Mouse (Mus musculus) kidney, adult 2 months (tissue): ENCODE measurements around the gene Gm13030. TPM values are rescaled to one million over a fixed set of nuclear protein-coding genes. Genes with fewer than 3 reads are reported as not detected.
"Not testable (repeated sequence)": the region's sequence is repeated elsewhere in the genome, so short reads cannot be mapped to it uniquely, and the experiment has no call there.

Experiments
- DNase-seq: peaks from one replicate; pipeline ENCODE4 v3.0.0; 2021
- H3K27ac ChIP-seq: fragments of 200-500 bp; 2 replicates; pipeline ENCODE4 v1.5.1; 2012; ENCODE audit warnings: low read depth, low read length, control low read depth, inconsistent platforms; ENCODE audit not compliant: insufficient read depth
- H3K27me3 ChIP-seq: fragments of 200-500 bp; replicated peaks from 2 replicates; pipeline ENCODE4 v1.6.1; 2012; ENCODE audit warnings: mild to moderate bottlenecking, moderate library complexity, low read length, inconsistent platforms; ENCODE audit not compliant: control insufficient read depth, insufficient read depth
- H3K36me3 ChIP-seq: fragments of 200-500 bp; 2 replicates; pipeline ENCODE4 v1.6.1; 2012; ENCODE audit warnings: mild to moderate bottlenecking, moderate library complexity, low read length, inconsistent platforms; ENCODE audit not compliant: control insufficient read depth, insufficient read depth
- H3K4me1 ChIP-seq: fragments of 200-500 bp; 2 replicates; pipeline ENCODE4 v1.6.1; 2011; ENCODE audit warnings: low read length; ENCODE audit not compliant: control insufficient read depth, insufficient read depth
- H3K4me3 ChIP-seq: fragments of 200-500 bp; 2 replicates; pipeline ENCODE4 v1.5.1; 2011; ENCODE audit warnings: mild to moderate bottlenecking, low read depth, low read length, control low read depth; ENCODE audit not compliant: insufficient read depth
- CTCF ChIP-seq: fragments of 200-500 bp; conservative IDR thresholded peaks from 2 replicates; pipeline ENCODE4 v1.5.1; 2011; ENCODE audit warnings: low read depth, mild to moderate bottlenecking, control low read depth, low read length, moderate library complexity, mixed read lengths; ENCODE audit not compliant: insufficient read depth, insufficient read length
- POLR2A ChIP-seq: fragments of 200-500 bp; IDR thresholded peaks from one replicate; pipeline ENCODE4 v1.6.1; 2011; ENCODE audit warnings: low read depth, low read length, control low read depth
- WGBS: fragments of 180-500 bp; shearing (Covaris S2); methylation state at CpG from one replicate; pipeline ENCODE4 v1.1.7; 2018; 5-methylcytosine and 5-hydroxymethylcytosine counted together
- polyA plus RNA-seq: library from polyadenylated mRNA; depleted of rRNA; stranded (reverse); fragments of >200 nt; gene quantifications from 2 replicates; pipeline ENCODE4 v1.2.3, GENCODE M21; 2012

The Gm13030 gene
- polyA plus RNA-seq, 1 experiment = not detected

DNA sequence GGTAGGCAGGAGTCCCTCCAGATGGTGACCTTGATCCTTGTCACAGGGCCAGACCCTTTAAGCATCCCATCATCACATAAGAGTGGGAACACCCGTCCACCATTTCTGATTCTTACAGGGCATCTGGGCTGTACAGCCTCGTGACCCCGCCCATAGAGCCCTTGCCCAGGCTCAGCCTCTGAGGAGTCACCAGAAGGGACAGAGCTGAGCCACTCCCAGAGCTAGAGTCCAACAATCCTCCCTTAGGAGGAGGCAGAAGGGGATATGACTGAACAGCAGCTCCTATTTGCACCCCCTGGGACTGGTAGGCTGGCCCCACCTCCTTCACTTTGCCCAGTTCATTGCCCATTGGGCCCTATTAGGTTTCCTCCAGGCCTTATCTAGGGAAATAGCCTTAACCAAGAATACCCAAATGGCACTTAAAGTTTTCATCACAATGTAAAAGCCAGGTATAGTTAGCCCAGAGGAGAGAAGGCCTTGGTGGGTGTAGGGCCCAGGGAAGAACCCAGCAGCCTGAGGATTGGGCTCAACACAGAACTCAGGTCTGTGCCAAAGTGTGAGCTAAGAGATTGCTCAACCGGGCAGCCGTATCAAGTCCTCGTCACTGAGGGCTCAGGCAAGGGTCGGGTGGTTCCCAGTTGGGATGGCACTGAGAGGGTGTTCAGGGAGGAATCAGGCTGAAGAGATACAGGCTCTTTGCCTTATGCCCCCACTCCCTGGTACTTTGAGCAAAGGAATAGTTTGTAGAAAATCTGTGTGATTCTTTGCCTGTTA lies 7.2 kb upstream of the Gm13030 start:
- H3K4me3 ChIP-seq = no peak overlapping the region
- H3K27ac ChIP-seq = no peak overlapping the region
- no peak for DNase-seq
- 81% methylated on average over 7 of the region's 7 CpGs for WGBS
- no peaks in the 10 kb centered on the region for H3K4me1 ChIP-seq
- TF ChIP-seq POLR2A (no peak), CTCF (no peak)
- H3K36me3 ChIP-seq = no peaks in the 10 kb centered on the region
- H3K27me3 ChIP-seq = no peaks in the 10 kb centered on the region

GRCm38 (mm10) chr4:138879808-138880207 lies 6.0 kb upstream of the Gm13030 start:
- H3K36me3 ChIP-seq = no peaks in the 10 kb centered on the region
- 82% methylated on average over 11 of the region's 11 CpGs for WGBS
- no peaks in the 10 kb centered on the region for H3K27me3 ChIP-seq
- TF ChIP-seq CTCF (no peak), POLR2A (no peak)
- H3K27ac ChIP-seq = no peak overlapping the region
- no peaks in the 10 kb centered on the region for H3K4me1 ChIP-seq
- H3K4me3 ChIP-seq = no peak overlapping the region
- DNase-seq = no peak

- Histone ChIP-seq H3K27ac (no peak overlapping the region), H3K36me3 (no peaks in the 10 kb centered on the region), H3K4me1 (no peaks in the 10 kb centered on the region), H3K4me3 (no peak overlapping the region), H3K27me3 (no peaks in the 10 kb centered on the region)
- no peak for DNase-seq
- no peak for TF ChIP-seq POLR2A
- TF ChIP-seq CTCF = no peak
- 63% methylated on average over 8 of the region's 8 CpGs for WGBS
These were observed 5.0 kb upstream of the Gm13030 start for GRCm38 (mm10) chr4:138878783-138879182.

- Histone ChIP-seq H3K4me1 (no peaks in the 10 kb centered on the region), H3K36me3 (no peaks in the 10 kb centered on the region), H3K27ac (no peak within 1 kb of the TSS), H3K27me3 (no peaks in the 10 kb centered on the region), H3K4me3 (no peak within 1 kb of the TSS)
- no peak for TF ChIP-seq CTCF
- TF ChIP-seq POLR2A = no peak
- 42% methylated on average over 4 of the region's 4 CpGs for whole genome bisulfite sequencing
- DNase-seq = no peak
These were observed 4.0 kb upstream of the Gm13030 start, which contains the start of gene Pla2g2e for GRCm38 (mm10) chr4:138877731-138878130. TSS of gene Pla2g2e (plus strand) at chr4:138877942.

DNA sequence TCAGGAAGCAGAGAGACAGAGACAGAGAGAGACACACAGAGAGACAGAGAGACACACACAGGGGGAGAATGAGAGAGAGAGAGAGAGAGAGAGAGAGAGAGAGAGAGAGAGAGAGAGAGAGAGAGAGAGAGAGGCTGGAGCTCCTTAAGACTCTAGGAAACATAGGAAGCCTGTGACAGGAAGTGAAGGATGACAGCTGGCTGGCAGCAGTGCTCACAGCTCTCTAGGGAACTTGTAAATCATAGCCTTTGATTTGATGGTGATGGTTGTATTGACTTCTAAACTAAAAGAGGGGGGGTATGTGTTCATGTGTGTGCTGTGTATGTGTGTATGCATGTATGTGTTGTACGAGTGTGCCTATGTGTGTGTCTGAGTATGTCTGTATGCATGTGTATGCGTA lies 2.2 kb upstream of the Gm13030 start:
- 98% methylated on average over 2 of the region's 2 CpGs for WGBS
- no peak for DNase-seq

GRCm38 (mm10) chr4:138875275-138875674 lies 1.5 kb upstream of the Gm13030 start:
- not testable (repeated sequence) for H3K4me1 ChIP-seq, H3K36me3 ChIP-seq, H3K27ac ChIP-seq, H3K27me3 ChIP-seq, DNase-seq, H3K4me3 ChIP-seq
- 95% methylated on average over 2 of the region's 2 CpGs for WGBS

More for the DNA sequence above, 2.2 kb upstream of the Gm13030 start:
- Histone ChIP-seq H3K36me3 (no peaks in the 10 kb centered on the region), H3K4me3 (no peak overlapping the region), H3K27me3 (no peaks in the 10 kb centered on the region), H3K4me1 (no peaks in the 10 kb centered on the region), H3K27ac (no peak overlapping the region)
- TF ChIP-seq POLR2A (no peak), CTCF (no peak)

DNA sequence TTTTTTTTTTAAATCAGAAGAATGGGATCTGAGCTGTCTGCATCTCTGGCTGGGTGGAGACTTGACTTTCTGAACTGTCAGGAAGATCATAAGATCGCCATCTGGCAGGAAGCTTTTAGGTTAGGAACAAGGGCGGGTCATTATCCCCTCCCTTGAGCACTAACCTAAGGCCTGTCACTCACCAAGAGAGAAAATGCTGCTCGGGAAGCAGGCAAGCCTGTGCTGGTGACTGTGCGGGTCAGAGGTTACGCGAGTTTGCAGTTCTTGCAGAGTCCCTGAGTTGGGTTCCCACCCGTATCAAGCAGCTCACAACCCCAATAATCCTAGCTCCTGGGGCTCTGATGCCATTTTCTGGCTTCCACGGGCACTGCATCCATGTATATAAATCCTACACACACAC lies 5.1 kb downstream of the Gm13030 start:
- H3K4me3 ChIP-seq = no peak overlapping the region
- no peak overlapping the region for H3K27ac ChIP-seq
- H3K36me3 ChIP-seq = no peaks in the 10 kb centered on the region
- 62% methylated on average over 8 of the region's 8 CpGs for WGBS
- DNase-seq = peak; percentile 18
- no peak for TF ChIP-seq POLR2A
- no peak for TF ChIP-seq CTCF
- no peaks in the 10 kb centered on the region for H3K4me1 ChIP-seq
- no peaks in the 10 kb centered on the region for H3K27me3 ChIP-seq

- WGBS = 11% methylated on average over 7 of the region's 7 CpGs
- H3K4me3 ChIP-seq = no peak overlapping the region
- TF ChIP-seq CTCF = peak; percentile 86
- TF ChIP-seq POLR2A = no peak
- peak; percentile 79 for DNase-seq
- no peaks in the 10 kb centered on the region for H3K36me3 ChIP-seq
- no peaks in the 10 kb centered on the region for H3K27me3 ChIP-seq
- no peak overlapping the region for H3K27ac ChIP-seq
- H3K4me1 ChIP-seq = no peaks in the 10 kb centered on the region
These were observed 7.4 kb downstream of the Gm13030 start for GRCm38 (mm10) chr4:138866413-138866812.
